Mouse (Mus musculus): ENCODE results near the gene Copg1. TPM values are rescaled to one million over a fixed set of nuclear protein-coding genes. Genes with fewer than 3 reads are reported as not detected.
A peak's percentile ranks its signal among the peaks of the same experiment; 100 is the strongest.

The Copg1 gene
- polyA plus RNA-seq, 1 experiment, result 37.3 TPM

GRCm38 (mm10) chr6:87913661-87914325 lies 26.2 kb downstream of the Copg1 start, which contains the start of gene Hmces:
Hmces (plus strand) TSS chr6:87913935.
- Histone ChIP-seq H3K4me3 (ENCODE audit: extremely low read depth, insufficient read depth, insufficient read length) (peak within 1 kb of the TSS; percentile 85), H3K27me3 (ENCODE audit: control insufficient read depth, insufficient read depth, low read length) (no peaks in the 10 kb centered on the region), H3K36me3 (ENCODE audit: control insufficient read depth, insufficient read depth, low read length) (peaks cover 21% of the 10 kb centered on the region), H3K4me1 (ENCODE audit: control insufficient read depth, insufficient read depth, insufficient read length) (peaks cover 13% of the 10 kb centered on the region; the same call in 1 of the 2 replicates), H3K27ac (ENCODE audit: insufficient read depth, low read length) (peak within 1 kb of the TSS; percentile 83)
- DNase-seq (ENCODE audit: low read depth in 1 of 2, low spot score in 2 of 2), result peak; percentile 70 to 78
- 2% methylated on average over 54 of the region's 62 CpGs for WGBS
- TF ChIP-seq POLR2A (IDR thresholded peaks at IDR 0.05; ENCODE audit: low read depth, low read length) (peak; percentile 5; the same call in 1 of the 2 replicates), CTCF (IDR thresholded peaks at IDR 0.05; ENCODE audit: extremely low read depth, insufficient read depth, insufficient read length, insufficient replicate concordance) (no peak)

GRCm38 (mm10) chr6:87914326-87915102 lies 26.9 kb downstream of the Copg1 start:
- H3K27me3 ChIP-seq (ENCODE audit: control insufficient read depth, insufficient read depth, low read length), result no peaks in the 10 kb centered on the region
- WGBS, result 8% methylated on average over 35 of the region's 35 CpGs
- H3K4me1 ChIP-seq (ENCODE audit: control insufficient read depth, insufficient read depth, insufficient read length), result peaks cover 13% of the 10 kb centered on the region; the same call in 1 of the 2 replicates
- peak in 1 of 2 experiments; percentile 22 for DNase-seq (ENCODE audit: low read depth in 1 of 2, low spot score in 2 of 2)
- peak overlapping the region; percentile 85 for H3K4me3 ChIP-seq (ENCODE audit: extremely low read depth, insufficient read depth, insufficient read length)
- H3K27ac ChIP-seq (ENCODE audit: insufficient read depth, low read length), result peak overlapping the region; percentile 83
- TF ChIP-seq POLR2A (IDR thresholded peaks at IDR 0.05; ENCODE audit: low read depth, low read length) (no peak), CTCF (IDR thresholded peaks at IDR 0.05; ENCODE audit: extremely low read depth, insufficient read depth, insufficient read length, insufficient replicate concordance) (no peak)
- H3K36me3 ChIP-seq (ENCODE audit: control insufficient read depth, insufficient read depth, low read length), result peaks cover 15% of the 10 kb centered on the region

- TF ChIP-seq CTCF (IDR thresholded peaks at IDR 0.05; ENCODE audit: extremely low read depth, insufficient read depth, insufficient read length, insufficient replicate concordance) (no peak), POLR2A (IDR thresholded peaks at IDR 0.05; ENCODE audit: low read depth, low read length) (no peak)
- Histone ChIP-seq H3K4me1 (ENCODE audit: control insufficient read depth, insufficient read depth, insufficient read length) (peaks cover 13% of the 10 kb centered on the region; the same call in 1 of the 2 replicates), H3K36me3 (ENCODE audit: control insufficient read depth, insufficient read depth, low read length) (peaks cover 9% of the 10 kb centered on the region), H3K27me3 (ENCODE audit: control insufficient read depth, insufficient read depth, low read length) (no peaks in the 10 kb centered on the region), H3K4me3 (ENCODE audit: extremely low read depth, insufficient read depth, insufficient read length) (no peak overlapping the region), H3K27ac (ENCODE audit: insufficient read depth, low read length) (peak overlapping the region; percentile 58)
- peak; percentile 22 to 74 for DNase-seq (ENCODE audit: low read depth in 1 of 2, low spot score in 2 of 2)
- WGBS, result 9% methylated on average over 5 of the region's 5 CpGs
These were observed 28.3 kb downstream of the Copg1 start for GRCm38 (mm10) chr6:87915939-87916338.

- TF ChIP-seq POLR2A (IDR thresholded peaks at IDR 0.05; ENCODE audit: low read depth, low read length) (no peak), CTCF (IDR thresholded peaks at IDR 0.05; ENCODE audit: extremely low read depth, insufficient read depth, insufficient read length, insufficient replicate concordance) (no peak)
- WGBS, result 80% methylated on average over 4 of the region's 4 CpGs
- DNase-seq (ENCODE audit: low read depth in 1 of 2, low spot score in 2 of 2), result no peak
These were observed 33.6 kb downstream of the Copg1 start for GRCm38 (mm10) chr6:87921201-87921600.

GRCm38 (mm10) chr6:87923624-87924023 lies 36.0 kb downstream of the Copg1 start:
- Histone ChIP-seq H3K36me3 (ENCODE audit: control insufficient read depth, insufficient read depth, low read length) (peaks cover 12% of the 10 kb centered on the region), H3K4me1 (ENCODE audit: control insufficient read depth, insufficient read depth, insufficient read length) (no peaks in the 10 kb centered on the region; the same call in 1 of the 2 replicates), H3K27ac (ENCODE audit: insufficient read depth, low read length) (no peak overlapping the region), H3K4me3 (ENCODE audit: extremely low read depth, insufficient read depth, insufficient read length) (no peak overlapping the region), H3K27me3 (ENCODE audit: control insufficient read depth, insufficient read depth, low read length) (no peaks in the 10 kb centered on the region)
- TF ChIP-seq POLR2A (IDR thresholded peaks at IDR 0.05; ENCODE audit: low read depth, low read length), result no peak
- no peak for TF ChIP-seq CTCF (IDR thresholded peaks at IDR 0.05; ENCODE audit: extremely low read depth, insufficient read depth, insufficient read length, insufficient replicate concordance)
- WGBS, result 9% methylated on average over 1 of the region's 1 CpGs
- DNase-seq (ENCODE audit: low read depth in 1 of 2, low spot score in 2 of 2), result no peak

More at GRCm38 (mm10) chr6:87921201-87921600, 33.6 kb downstream of the Copg1 start:
- Histone ChIP-seq H3K4me1 (ENCODE audit: control insufficient read depth, insufficient read depth, insufficient read length) (peaks cover 3% of the 10 kb centered on the region; the same call in 1 of the 2 replicates), H3K27me3 (ENCODE audit: control insufficient read depth, insufficient read depth, low read length) (no peaks in the 10 kb centered on the region), H3K27ac (ENCODE audit: insufficient read depth, low read length) (no peak overlapping the region), H3K4me3 (ENCODE audit: extremely low read depth, insufficient read depth, insufficient read length) (no peak overlapping the region), H3K36me3 (ENCODE audit: control insufficient read depth, insufficient read depth, low read length) (peaks cover 13% of the 10 kb centered on the region)

- no peak for DNase-seq (ENCODE audit: low read depth in 1 of 2, low spot score in 2 of 2)
- H3K27me3 ChIP-seq (ENCODE audit: control insufficient read depth, insufficient read depth, low read length), result no peaks in the 10 kb centered on the region
- H3K4me3 ChIP-seq (ENCODE audit: extremely low read depth, insufficient read depth, insufficient read length), result no peak overlapping the region
- peaks cover 29% of the 10 kb centered on the region for H3K36me3 ChIP-seq (ENCODE audit: control insufficient read depth, insufficient read depth, low read length)
- WGBS, result 87% methylated on average over 5 of the region's 5 CpGs
- no peaks in the 10 kb centered on the region for H3K4me1 ChIP-seq (ENCODE audit: control insufficient read depth, insufficient read depth, insufficient read length)
- H3K27ac ChIP-seq (ENCODE audit: insufficient read depth, low read length), result no peak overlapping the region
- TF ChIP-seq POLR2A (IDR thresholded peaks at IDR 0.05; ENCODE audit: low read depth, low read length) (no peak), CTCF (IDR thresholded peaks at IDR 0.05; ENCODE audit: extremely low read depth, insufficient read depth, insufficient read length, insufficient replicate concordance) (no peak)
These were observed 47.4 kb downstream of the Copg1 start for GRCm38 (mm10) chr6:87935037-87935436.
